Mouse (Mus musculus): ENCODE measurements at regions not wholly inside any gene's neighbourhood (a gene's known extent, or its start where the extent isn't known, plus 50 kb on each side); places are given as distances from the start of the nearest gene placed in this dataset.
"Not testable (repeated sequence)": the region's sequence is repeated elsewhere in the genome, so short reads cannot be mapped to it uniquely, and the experiment has no call there.

- H3K4me1 ChIP-seq (ENCODE audit: control insufficient read depth, insufficient read depth, low read length); H3K27ac ChIP-seq (ENCODE audit: control insufficient read depth, insufficient read depth, low read depth, low read length): not testable (repeated sequence)
Measured at GRCm38 (mm10) chr1:141066830-141067229, 820.9 kb downstream of the Kcnt2 start.

DNA sequence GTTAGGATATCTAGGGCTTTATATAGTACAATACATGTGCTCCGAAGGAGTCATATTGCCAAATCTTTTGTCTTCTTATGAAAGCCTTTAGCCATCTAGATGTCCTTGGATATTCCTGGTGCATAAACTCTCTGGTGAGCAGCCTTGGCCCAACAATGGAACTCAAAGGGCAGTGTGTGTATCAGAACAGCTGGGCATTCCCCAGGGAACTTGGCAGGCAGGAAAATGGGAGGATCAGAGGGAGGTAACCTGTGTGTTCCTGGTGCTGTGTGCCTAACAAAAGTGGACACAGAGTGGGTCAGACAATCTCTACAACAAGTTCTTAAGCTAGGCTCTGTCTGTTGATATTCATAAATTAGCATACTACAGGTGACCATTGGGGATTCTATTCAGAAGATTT is 851.6 kb downstream of the Kcnt2 start:
- H3K4me3 ChIP-seq (ENCODE audit: control insufficient read depth, low read depth, low read length), result no peak overlapping the region
- H3K27me3 ChIP-seq (ENCODE audit: control insufficient read depth, insufficient read depth, low read length), result no peaks in the 10 kb centered on the region
- H3K4me1 ChIP-seq (ENCODE audit: control insufficient read depth, insufficient read depth, low read length), result no peaks in the 10 kb centered on the region
- no peak overlapping the region for H3K27ac ChIP-seq (ENCODE audit: control insufficient read depth, insufficient read depth, low read depth, low read length)
- TF ChIP-seq CTCF (IDR thresholded peaks at IDR 0.05; ENCODE audit: control insufficient read depth, insufficient read depth, insufficient replicate concordance, low read depth, low read length) (no peak), POLR2A (IDR thresholded peaks at IDR 0.05; ENCODE audit: control insufficient read depth, low read depth, low read length) (no peak)
- no peaks in the 10 kb centered on the region for H3K36me3 ChIP-seq (ENCODE audit: control insufficient read depth, insufficient read depth, low read length)

More at GRCm38 (mm10) chr1:141066830-141067229, 820.9 kb downstream of the Kcnt2 start:
- not testable (repeated sequence) for H3K4me3 ChIP-seq (ENCODE audit: control insufficient read depth, low read depth, low read length); H3K36me3 ChIP-seq (ENCODE audit: control insufficient read depth, insufficient read depth, low read length); H3K27me3 ChIP-seq (ENCODE audit: control insufficient read depth, insufficient read depth, low read length)

DNA sequence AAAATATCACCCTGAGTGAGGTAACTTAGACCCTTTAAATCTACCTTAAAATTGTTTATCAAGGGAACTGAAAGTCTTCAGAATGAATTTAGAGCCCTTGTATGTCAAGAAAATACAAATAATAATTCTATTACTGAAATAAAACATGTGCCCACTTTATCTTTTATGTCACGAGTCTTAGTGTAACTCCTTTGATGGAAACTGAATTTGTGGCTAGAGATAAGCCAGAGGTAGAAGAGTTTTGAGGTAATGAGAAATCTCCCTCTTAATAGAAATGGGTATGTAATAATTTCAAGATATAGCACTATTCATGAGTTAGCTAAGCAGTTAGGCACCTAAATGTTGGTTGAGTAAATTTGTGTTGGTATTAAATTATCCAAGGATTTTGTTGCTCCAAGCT is 856.6 kb downstream of the Kcnt2 start:
- TF ChIP-seq POLR2A (IDR thresholded peaks at IDR 0.05; ENCODE audit: control insufficient read depth, low read depth, low read length) (no peak), CTCF (IDR thresholded peaks at IDR 0.05; ENCODE audit: control insufficient read depth, insufficient read depth, insufficient replicate concordance, low read depth, low read length) (no peak)
- Histone ChIP-seq H3K4me3 (ENCODE audit: control insufficient read depth, low read depth, low read length) (no peak overlapping the region), H3K27me3 (ENCODE audit: control insufficient read depth, insufficient read depth, low read length) (no peaks in the 10 kb centered on the region), H3K4me1 (ENCODE audit: control insufficient read depth, insufficient read depth, low read length) (no peaks in the 10 kb centered on the region), H3K27ac (ENCODE audit: control insufficient read depth, insufficient read depth, low read depth, low read length) (no peak overlapping the region), H3K36me3 (ENCODE audit: control insufficient read depth, insufficient read depth, low read length) (no peaks in the 10 kb centered on the region)

- no peaks in the 10 kb centered on the region for H3K36me3 ChIP-seq (ENCODE audit: control insufficient read depth, insufficient read depth, low read length)
- H3K4me3 ChIP-seq (ENCODE audit: control insufficient read depth, low read depth, low read length), result no peak overlapping the region
- TF ChIP-seq CTCF (IDR thresholded peaks at IDR 0.05; ENCODE audit: control insufficient read depth, insufficient read depth, insufficient replicate concordance, low read depth, low read length) (no peak), POLR2A (IDR thresholded peaks at IDR 0.05; ENCODE audit: control insufficient read depth, low read depth, low read length) (no peak)
- H3K4me1 ChIP-seq (ENCODE audit: control insufficient read depth, insufficient read depth, low read length), result no peaks in the 10 kb centered on the region
- peak overlapping the region; percentile 21; the same call in 1 of the 2 replicates for H3K27ac ChIP-seq (ENCODE audit: control insufficient read depth, insufficient read depth, low read depth, low read length)
- no peaks in the 10 kb centered on the region for H3K27me3 ChIP-seq (ENCODE audit: control insufficient read depth, insufficient read depth, low read length)
Measured at GRCm38 (mm10) chr1:141104034-141104433, 858.1 kb downstream of the Kcnt2 start.

- Histone ChIP-seq H3K27ac (ENCODE audit: control insufficient read depth, insufficient read depth, low read depth, low read length) (no peak overlapping the region), H3K4me1 (ENCODE audit: control insufficient read depth, insufficient read depth, low read length) (no peaks in the 10 kb centered on the region), H3K36me3 (ENCODE audit: control insufficient read depth, insufficient read depth, low read length) (no peaks in the 10 kb centered on the region), H3K27me3 (ENCODE audit: control insufficient read depth, insufficient read depth, low read length) (no peaks in the 10 kb centered on the region), H3K4me3 (ENCODE audit: control insufficient read depth, low read depth, low read length) (no peak overlapping the region)
- TF ChIP-seq CTCF (IDR thresholded peaks at IDR 0.05; ENCODE audit: control insufficient read depth, insufficient read depth, insufficient replicate concordance, low read depth, low read length), result no peak
- no peak for TF ChIP-seq POLR2A (IDR thresholded peaks at IDR 0.05; ENCODE audit: control insufficient read depth, low read depth, low read length)
Measured at GRCm38 (mm10) chr1:141104633-141105032, 858.7 kb downstream of the Kcnt2 start.

DNA sequence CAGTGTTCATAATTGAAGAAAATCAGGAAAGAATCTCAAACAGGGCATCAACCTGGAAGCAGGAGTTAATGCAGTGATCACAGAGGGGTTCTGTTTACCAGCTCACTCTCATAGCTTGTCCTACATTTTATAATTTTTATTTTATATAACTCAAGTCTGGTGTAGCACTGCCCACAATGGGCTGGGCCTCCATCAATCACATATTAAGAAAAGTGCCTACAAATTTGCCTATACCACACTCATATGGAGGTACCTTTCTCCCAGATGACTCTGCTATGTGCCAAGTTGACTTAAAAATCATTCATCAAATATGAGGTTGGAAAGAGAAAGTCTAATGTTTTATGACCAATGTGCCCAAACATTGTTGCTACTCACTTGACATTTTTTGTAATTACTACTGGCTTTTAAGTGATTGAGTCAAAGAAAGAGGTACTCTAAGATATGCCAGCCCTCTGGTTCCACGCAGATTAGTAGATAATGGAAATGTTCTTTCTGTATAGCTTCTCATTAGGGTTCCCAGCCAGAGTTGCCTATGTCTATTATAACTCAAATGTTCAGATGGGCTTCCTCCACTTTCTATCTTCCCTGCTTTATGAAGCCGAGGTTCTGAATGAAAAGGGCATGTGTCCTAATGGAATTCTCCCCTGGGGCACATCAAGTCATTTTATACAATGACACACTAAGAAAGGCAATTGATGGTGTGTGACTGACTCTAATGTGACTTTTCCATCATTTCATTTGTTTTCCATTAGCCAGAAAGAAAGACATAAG is 891.0 kb downstream of the Kcnt2 start:
- TF ChIP-seq CTCF (IDR thresholded peaks at IDR 0.05; ENCODE audit: control insufficient read depth, insufficient read depth, insufficient replicate concordance, low read depth, low read length), result no peak
- no peak for TF ChIP-seq POLR2A (IDR thresholded peaks at IDR 0.05; ENCODE audit: control insufficient read depth, low read depth, low read length)

GRCm38 (mm10) chr1:141140157-141140556 is 894.2 kb downstream of the Kcnt2 start:
- not testable (repeated sequence) for H3K27ac ChIP-seq (ENCODE audit: control insufficient read depth, insufficient read depth, low read depth, low read length); H3K4me3 ChIP-seq (ENCODE audit: control insufficient read depth, low read depth, low read length); H3K27me3 ChIP-seq (ENCODE audit: control insufficient read depth, insufficient read depth, low read length); H3K36me3 ChIP-seq (ENCODE audit: control insufficient read depth, insufficient read depth, low read length); H3K4me1 ChIP-seq (ENCODE audit: control insufficient read depth, insufficient read depth, low read length)

More for the DNA sequence above, 891.0 kb downstream of the Kcnt2 start:
- Histone ChIP-seq H3K27me3 (ENCODE audit: control insufficient read depth, insufficient read depth, low read length) (no peaks in the 10 kb centered on the region), H3K36me3 (ENCODE audit: control insufficient read depth, insufficient read depth, low read length) (no peaks in the 10 kb centered on the region), H3K4me3 (ENCODE audit: control insufficient read depth, low read depth, low read length) (no peak overlapping the region), H3K4me1 (ENCODE audit: control insufficient read depth, insufficient read depth, low read length) (no peaks in the 10 kb centered on the region), H3K27ac (ENCODE audit: control insufficient read depth, insufficient read depth, low read depth, low read length) (no peak overlapping the region)

DNA sequence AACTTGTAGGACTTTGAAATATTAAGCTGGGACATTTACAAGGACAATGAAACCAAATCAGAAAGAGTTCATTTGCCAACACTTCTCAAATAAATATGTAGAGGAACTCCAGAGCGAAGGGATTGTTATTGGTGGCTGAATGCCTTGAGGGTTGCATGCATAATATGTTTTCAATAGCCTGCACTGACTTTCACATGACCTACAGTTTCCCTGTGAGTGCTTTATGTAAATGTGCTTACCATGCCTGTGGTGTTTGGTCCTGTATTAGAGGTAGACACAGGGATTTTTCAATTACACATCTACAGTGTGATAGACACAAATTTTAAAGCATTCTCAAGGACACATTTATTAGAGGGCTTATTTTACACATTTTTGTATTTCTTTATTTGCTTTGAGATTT is 899.8 kb downstream of the Kcnt2 start:
- no peaks in the 10 kb centered on the region for H3K4me1 ChIP-seq (ENCODE audit: control insufficient read depth, insufficient read depth, low read length)
- TF ChIP-seq CTCF (IDR thresholded peaks at IDR 0.05; ENCODE audit: control insufficient read depth, insufficient read depth, insufficient replicate concordance, low read depth, low read length), result no peak

More for the DNA sequence above, 899.8 kb downstream of the Kcnt2 start:
- Histone ChIP-seq H3K27ac (ENCODE audit: control insufficient read depth, insufficient read depth, low read depth, low read length) (no peak overlapping the region), H3K4me3 (ENCODE audit: control insufficient read depth, low read depth, low read length) (no peak overlapping the region), H3K36me3 (ENCODE audit: control insufficient read depth, insufficient read depth, low read length) (no peaks in the 10 kb centered on the region), H3K27me3 (ENCODE audit: control insufficient read depth, insufficient read depth, low read length) (no peaks in the 10 kb centered on the region)

All from testis, adult 2 months (tissue).